Mouse (Mus musculus): ENCODE data around the gene Plxna4. TPM values are rescaled to one million over a fixed set of nuclear protein-coding genes. Genes with fewer than 3 reads are reported as not detected.

Gene Plxna4
- polyA plus RNA-seq, 1 experiment from 2014 or later = 5.6 TPM

- ATAC-seq (ENCODE audit: low FRiP score, low read depth) = no peak
- Histone ChIP-seq H3K4me1 (no peaks in the 10 kb centered on the region), H3K4me3 (no peak overlapping the region), H3K27me3 (no peaks in the 10 kb centered on the region), H3K27ac (replicated peaks) (no peak overlapping the region), H3K36me3 (no peaks in the 10 kb centered on the region), H3K9me3 (no peaks in the 10 kb centered on the region), H3K4me2 (replicated peaks) (no peak overlapping the region), H3K9ac (replicated peaks) (no peak overlapping the region)
- 70% methylated on average over 3 of the region's 3 CpGs for WGBS
These were observed 53.8 kb downstream of the Plxna4 start for GRCm38 (mm10) chr6:32533962-32534740.

GRCm38 (mm10) chr6:32528081-32528570 lies 59.9 kb downstream of the Plxna4 start:
- WGBS = 88% methylated on average over 8 of the region's 8 CpGs
- H3K4me2 ChIP-seq (replicated peaks) = no peak overlapping the region
- H3K9me3 ChIP-seq = no peaks in the 10 kb centered on the region
- no peak overlapping the region for H3K27ac ChIP-seq (replicated peaks)
- H3K4me3 ChIP-seq = no peak overlapping the region
- H3K9ac ChIP-seq (replicated peaks) = no peak overlapping the region
- H3K4me1 ChIP-seq = no peaks in the 10 kb centered on the region
- ATAC-seq (ENCODE audit: low FRiP score, low read depth) = no peak
- no peaks in the 10 kb centered on the region for H3K36me3 ChIP-seq
- no peaks in the 10 kb centered on the region for H3K27me3 ChIP-seq

- Histone ChIP-seq H3K9ac (replicated peaks) (no peak overlapping the region), H3K36me3 (no peaks in the 10 kb centered on the region), H3K4me1 (no peaks in the 10 kb centered on the region), H3K4me3 (no peak overlapping the region), H3K4me2 (replicated peaks) (no peak overlapping the region), H3K9me3 (no peaks in the 10 kb centered on the region), H3K27me3 (no peaks in the 10 kb centered on the region), H3K27ac (replicated peaks) (no peak overlapping the region)
- ATAC-seq (ENCODE audit: low FRiP score, low read depth) = no peak
- 86% methylated on average over 7 of the region's 7 CpGs for WGBS
These were observed 60.5 kb downstream of the Plxna4 start for GRCm38 (mm10) chr6:32527518-32527917.

GRCm38 (mm10) chr6:32526762-32527161 lies 61.2 kb downstream of the Plxna4 start:
- 72% methylated on average over 5 of the region's 5 CpGs for WGBS
- no peak for ATAC-seq (ENCODE audit: low FRiP score, low read depth)
- H3K27ac ChIP-seq (replicated peaks) = no peak overlapping the region

GRCm38 (mm10) chr6:32520097-32520496 lies 67.9 kb downstream of the Plxna4 start:
- Histone ChIP-seq H3K27me3 (no peaks in the 10 kb centered on the region), H3K9me3 (no peaks in the 10 kb centered on the region), H3K9ac (replicated peaks) (no peak overlapping the region), H3K4me3 (no peak overlapping the region), H3K36me3 (no peaks in the 10 kb centered on the region), H3K27ac (replicated peaks) (no peak overlapping the region), H3K4me2 (replicated peaks) (no peak overlapping the region), H3K4me1 (no peaks in the 10 kb centered on the region)
- no peak for ATAC-seq (ENCODE audit: low FRiP score, low read depth)
- WGBS = 81% methylated on average over 4 of the region's 4 CpGs

More at GRCm38 (mm10) chr6:32526762-32527161, 61.2 kb downstream of the Plxna4 start:
- Histone ChIP-seq H3K4me3 (no peak overlapping the region), H3K4me1 (no peaks in the 10 kb centered on the region), H3K9me3 (no peaks in the 10 kb centered on the region), H3K27me3 (no peaks in the 10 kb centered on the region), H3K36me3 (no peaks in the 10 kb centered on the region), H3K9ac (replicated peaks) (no peak overlapping the region), H3K4me2 (replicated peaks) (no peak overlapping the region)

GRCm38 (mm10) chr6:32518617-32519016 lies 69.4 kb downstream of the Plxna4 start:
- H3K4me3 ChIP-seq = no peak overlapping the region
- ATAC-seq (ENCODE audit: low FRiP score, low read depth) = no peak
- H3K36me3 ChIP-seq = no peaks in the 10 kb centered on the region
- H3K9ac ChIP-seq (replicated peaks) = no peak overlapping the region
- no peaks in the 10 kb centered on the region for H3K27me3 ChIP-seq
- H3K4me2 ChIP-seq (replicated peaks) = no peak overlapping the region
- H3K27ac ChIP-seq (replicated peaks) = no peak overlapping the region
- WGBS = 89% methylated on average over 3 of the region's 3 CpGs
- peaks cover 3% of the 10 kb centered on the region; the same call in 1 of the 2 replicates for H3K4me1 ChIP-seq
- H3K9me3 ChIP-seq = no peaks in the 10 kb centered on the region

GRCm38 (mm10) chr6:32514096-32514495 lies 73.9 kb downstream of the Plxna4 start:
- H3K27me3 ChIP-seq = no peaks in the 10 kb centered on the region
- H3K36me3 ChIP-seq = no peaks in the 10 kb centered on the region
- H3K4me2 ChIP-seq (replicated peaks) = no peak overlapping the region
- H3K9ac ChIP-seq (replicated peaks) = no peak overlapping the region
- no peak for ATAC-seq (ENCODE audit: low FRiP score, low read depth)
- 68% methylated on average over 6 of the region's 6 CpGs for WGBS
- H3K9me3 ChIP-seq = no peaks in the 10 kb centered on the region
- peaks cover 3% of the 10 kb centered on the region; the same call in 1 of the 2 replicates for H3K4me1 ChIP-seq
- no peak overlapping the region for H3K4me3 ChIP-seq
- H3K27ac ChIP-seq (replicated peaks) = no peak overlapping the region

- Histone ChIP-seq H3K4me3 (no peak overlapping the region), H3K27me3 (no peaks in the 10 kb centered on the region)
- 68% methylated on average over 1 of the region's 1 CpGs for WGBS
These were observed 76.0 kb downstream of the Plxna4 start for GRCm38 (mm10) chr6:32512010-32512409.

GRCm38 (mm10) chr6:32510924-32511323 lies 77.1 kb downstream of the Plxna4 start:
- ATAC-seq (ENCODE audit: low FRiP score, low read depth) = no peak
- H3K4me2 ChIP-seq (replicated peaks) = no peak overlapping the region
- 77% methylated on average over 7 of the region's 7 CpGs for WGBS

More at GRCm38 (mm10) chr6:32512010-32512409, 76.0 kb downstream of the Plxna4 start:
- Histone ChIP-seq H3K9ac (replicated peaks) (no peak overlapping the region), H3K9me3 (no peaks in the 10 kb centered on the region), H3K4me2 (replicated peaks) (no peak overlapping the region), H3K36me3 (no peaks in the 10 kb centered on the region), H3K27ac (replicated peaks) (no peak overlapping the region), H3K4me1 (peaks cover 7% of the 10 kb centered on the region; the same call in 1 of the 2 replicates)
- no peak for ATAC-seq (ENCODE audit: low FRiP score, low read depth)

GRCm38 (mm10) chr6:32510491-32510890 lies 77.5 kb downstream of the Plxna4 start:
- Histone ChIP-seq H3K9me3 (no peaks in the 10 kb centered on the region), H3K27me3 (no peaks in the 10 kb centered on the region), H3K4me3 (no peak overlapping the region), H3K9ac (replicated peaks) (no peak overlapping the region), H3K36me3 (no peaks in the 10 kb centered on the region), H3K4me2 (replicated peaks) (no peak overlapping the region), H3K4me1 (peaks cover 7% of the 10 kb centered on the region; the same call in 1 of the 2 replicates), H3K27ac (replicated peaks) (no peak overlapping the region)
- ATAC-seq (ENCODE audit: low FRiP score, low read depth) = no peak
- 95% methylated on average over 1 of the region's 1 CpGs for WGBS

More at GRCm38 (mm10) chr6:32510924-32511323, 77.1 kb downstream of the Plxna4 start:
- Histone ChIP-seq H3K27ac (replicated peaks) (no peak overlapping the region), H3K9ac (replicated peaks) (no peak overlapping the region), H3K4me3 (no peak overlapping the region), H3K4me1 (peaks cover 7% of the 10 kb centered on the region; the same call in 1 of the 2 replicates), H3K9me3 (no peaks in the 10 kb centered on the region), H3K27me3 (no peaks in the 10 kb centered on the region), H3K36me3 (no peaks in the 10 kb centered on the region)

GRCm38 (mm10) chr6:32509046-32509445 lies 78.9 kb downstream of the Plxna4 start:
- Histone ChIP-seq H3K4me1 (peaks cover 7% of the 10 kb centered on the region; the same call in 1 of the 2 replicates), H3K9me3 (no peaks in the 10 kb centered on the region), H3K27ac (replicated peaks) (no peak overlapping the region), H3K9ac (replicated peaks) (no peak overlapping the region), H3K4me3 (no peak overlapping the region), H3K27me3 (no peaks in the 10 kb centered on the region), H3K4me2 (replicated peaks) (no peak overlapping the region), H3K36me3 (no peaks in the 10 kb centered on the region)
- 68% methylated on average over 9 of the region's 9 CpGs for WGBS
- no peak for ATAC-seq (ENCODE audit: low FRiP score, low read depth)

- Histone ChIP-seq H3K4me1 (peaks cover 4% of the 10 kb centered on the region; the same call in 1 of the 2 replicates), H3K27ac (replicated peaks) (no peak overlapping the region), H3K9ac (replicated peaks) (no peak overlapping the region), H3K4me2 (replicated peaks) (no peak overlapping the region), H3K9me3 (no peaks in the 10 kb centered on the region), H3K4me3 (no peak overlapping the region), H3K27me3 (no peaks in the 10 kb centered on the region), H3K36me3 (no peaks in the 10 kb centered on the region)
- 78% methylated on average over 5 of the region's 5 CpGs for WGBS
- ATAC-seq (ENCODE audit: low FRiP score, low read depth) = no peak
These were observed 83.0 kb downstream of the Plxna4 start for GRCm38 (mm10) chr6:32504963-32505362.
